Mouse (Mus musculus) cerebellum, adult 2 months (tissue): Measurements from ENCODE around the gene Ifrd2. TPM values are rescaled to one million over a fixed set of nuclear protein-coding genes. Genes with fewer than 3 reads are reported as not detected.

Experiments used
- DNase-seq, 2 experiments: peaks; one replicate each; pipeline ENCODE4 v3.0.0; 2021
- H3K27ac ChIP-seq: fragments of 200-500 bp; 2 replicates; pipeline ENCODE4 v1.5.1; 2012; ENCODE audit warnings: low read length, control low read depth, inconsistent platforms; ENCODE audit not compliant: insufficient read depth
- H3K27me3 ChIP-seq: fragments of 200-500 bp; 2 replicates; pipeline ENCODE4 v1.6.1; 2012; ENCODE audit warnings: inconsistent platforms, mild to moderate bottlenecking, low read length, moderate library complexity; ENCODE audit not compliant: control insufficient read depth, insufficient read depth
- H3K4me1 ChIP-seq: fragments of 200-500 bp; 2 replicates; pipeline ENCODE4 v1.6.1; 2011; ENCODE audit warnings: low read length; ENCODE audit not compliant: control insufficient read depth, insufficient read depth
- H3K4me3 ChIP-seq: fragments of 200-500 bp; replicated peaks from 2 replicates; pipeline ENCODE3; 2011; ENCODE audit warnings: mild to moderate bottlenecking, low read depth, low read length, control low read depth; ENCODE audit not compliant: insufficient read depth
- CTCF ChIP-seq: fragments of 200-500 bp; IDR thresholded peaks from 2 replicates; pipeline ENCODE4 v1.5.1; 2011; ENCODE audit warnings: low read depth, mild to moderate bottlenecking, control low read depth, low read length, moderate library complexity, borderline replicate concordance; ENCODE audit not compliant: insufficient read depth
- POLR2A ChIP-seq: fragments of 200-500 bp; IDR thresholded peaks from 2 replicates; pipeline ENCODE4 v1.6.1; 2011; ENCODE audit warnings: low read length, control low read depth, borderline replicate concordance; ENCODE audit not compliant: insufficient read depth
- WGBS: fragments of 180-500 bp; shearing (Covaris S2); methylation state at CpG from one replicate; pipeline ENCODE4 v1.1.7; 2018; 5-methylcytosine and 5-hydroxymethylcytosine counted together
- polyA plus RNA-seq: library from polyadenylated mRNA; depleted of rRNA; stranded (reverse); fragments of >200 nt; gene quantifications from 2 replicates; pipeline ENCODE4 v1.2.3, GENCODE M21; 2012

Ifrd2 gene
- polyA plus RNA-seq, 1 experiment = 20.2 TPM

DNA sequence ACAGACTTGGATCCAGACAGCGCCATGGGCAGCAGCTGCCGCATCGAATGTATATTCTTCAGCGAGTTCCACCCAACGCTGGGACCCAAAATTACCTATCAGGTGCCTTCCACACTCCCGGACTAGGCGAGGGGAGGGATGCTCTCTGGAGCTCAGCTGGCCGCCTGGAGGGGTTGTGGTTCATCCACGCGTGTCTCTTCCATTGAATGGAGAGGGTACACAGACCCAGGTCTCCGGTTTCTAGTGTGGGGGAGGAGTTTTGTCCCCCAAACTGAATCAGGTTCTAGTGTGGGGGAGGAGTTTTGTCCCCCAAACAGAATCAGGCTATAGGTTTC is 45.1 kb upstream of the Ifrd2 start:
- Histone ChIP-seq H3K27ac (peak overlapping the region; percentile 9; the same call in 1 of the 2 replicates), H3K4me1 (peaks cover 8% of the 10 kb centered on the region), H3K4me3 (peak overlapping the region; percentile 83), H3K27me3 (no peaks in the 10 kb centered on the region)
- DNase-seq = no peak
- TF ChIP-seq CTCF (no peak), POLR2A (no peak)
- 2% methylated on average over 11 of the region's 11 CpGs for WGBS

DNA sequence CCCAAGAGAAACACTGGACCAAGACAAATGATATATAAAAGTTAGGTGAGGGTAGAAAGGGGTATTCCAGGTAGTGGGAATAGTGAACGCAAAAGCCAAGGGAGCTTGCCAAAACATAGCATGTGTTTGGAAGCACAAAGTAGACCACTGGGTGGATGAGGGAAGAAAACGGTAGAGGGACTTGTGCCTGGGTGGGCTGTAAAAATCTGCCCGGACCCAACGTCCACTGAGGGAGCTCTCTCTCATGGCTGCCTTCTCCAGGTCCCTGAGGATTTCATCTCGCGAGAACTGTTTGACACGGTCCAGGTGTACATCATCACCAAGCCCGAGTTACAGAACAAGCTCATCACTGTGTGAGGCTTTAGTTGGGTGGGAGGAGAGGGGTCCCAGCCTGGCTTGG is 44.7 kb upstream of the Ifrd2 start:
- no peak for TF ChIP-seq CTCF
- no peak for TF ChIP-seq POLR2A
- Histone ChIP-seq H3K27ac (no peak overlapping the region), H3K27me3 (no peaks in the 10 kb centered on the region), H3K4me3 (peak overlapping the region; percentile 83), H3K4me1 (peaks cover 4% of the 10 kb centered on the region)
- 33% methylated on average over 8 of the region's 8 CpGs for WGBS
- DNase-seq = no peak

DNA sequence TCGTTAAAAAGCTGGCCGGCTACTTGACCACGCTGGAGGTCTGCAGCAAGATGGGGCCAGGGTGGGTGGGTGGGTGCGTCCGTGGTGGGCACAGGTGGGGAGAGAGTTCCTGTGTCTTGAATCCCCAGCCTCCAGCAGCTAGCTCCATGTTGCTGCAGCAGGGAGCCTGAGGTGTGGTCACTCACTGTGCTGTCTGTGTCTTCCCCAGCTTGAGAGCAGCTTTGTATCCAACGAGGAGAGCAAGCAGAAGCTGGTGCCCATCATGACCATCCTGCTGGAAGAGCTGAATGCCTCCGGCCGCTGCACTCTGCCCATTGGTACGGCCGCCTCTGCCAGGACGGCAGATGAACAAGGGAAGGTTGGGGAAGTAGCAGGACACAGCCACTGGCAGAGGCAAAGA is 44.1 kb upstream of the Ifrd2 start:
- H3K27me3 ChIP-seq = no peaks in the 10 kb centered on the region
- H3K27ac ChIP-seq = no peak overlapping the region
- no peak overlapping the region for H3K4me3 ChIP-seq
- TF ChIP-seq CTCF = no peak
- no peak for TF ChIP-seq POLR2A
- no peaks in the 10 kb centered on the region; the same call in none of the 2 replicates for H3K4me1 ChIP-seq
- 87% methylated on average over 11 of the region's 11 CpGs for WGBS
- DNase-seq = no peak

DNA sequence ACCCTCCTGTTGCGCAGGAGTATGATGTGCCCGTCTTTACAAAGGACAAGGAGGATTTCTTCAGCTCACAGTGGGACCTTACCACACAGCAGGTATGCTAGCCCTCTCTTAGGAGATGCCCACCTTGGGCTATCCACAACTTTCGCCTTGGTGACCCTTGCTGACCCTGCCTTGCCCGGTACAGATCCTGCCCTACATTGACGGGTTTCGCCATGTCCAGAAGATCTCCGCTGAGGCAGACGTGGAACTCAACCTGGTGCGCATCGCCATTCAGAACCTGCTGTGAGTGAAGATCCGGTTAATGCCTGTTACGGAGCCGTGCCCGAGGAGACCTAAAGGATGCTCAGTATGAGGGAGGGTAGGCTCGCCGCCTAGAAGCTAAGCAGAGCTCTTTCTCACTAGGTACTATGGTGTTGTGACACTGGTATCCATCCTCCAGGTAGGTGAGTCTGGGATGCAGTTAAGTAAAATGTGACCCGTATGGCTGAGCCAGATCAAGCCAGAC is 43.2 kb upstream of the Ifrd2 start:
- no peak overlapping the region for H3K27ac ChIP-seq

GRCm38 (mm10) chr9:107544729-107545128 is 42.7 kb upstream of the Ifrd2 start:
- no peak overlapping the region for H3K27ac ChIP-seq
- H3K4me1 ChIP-seq = no peaks in the 10 kb centered on the region; the same call in none of the 2 replicates
- DNase-seq = no peak
- 91% methylated on average over 12 of the region's 12 CpGs for WGBS
- no peak overlapping the region for H3K4me3 ChIP-seq
- no peak for TF ChIP-seq POLR2A
- TF ChIP-seq CTCF = no peak
- no peaks in the 10 kb centered on the region for H3K27me3 ChIP-seq

More for the DNA sequence above, 43.2 kb upstream of the Ifrd2 start:
- no peak for TF ChIP-seq CTCF
- no peak for TF ChIP-seq POLR2A
- 94% methylated on average over 17 of the region's 17 CpGs for WGBS
- DNase-seq = no peak
- H3K4me3 ChIP-seq = no peak overlapping the region
- no peaks in the 10 kb centered on the region; the same call in none of the 2 replicates for H3K4me1 ChIP-seq
- no peaks in the 10 kb centered on the region for H3K27me3 ChIP-seq

GRCm38 (mm10) chr9:107545199-107545598 is 42.2 kb upstream of the Ifrd2 start:
- 79% methylated on average over 10 of the region's 10 CpGs for WGBS
- Histone ChIP-seq H3K4me1 (no peaks in the 10 kb centered on the region; the same call in none of the 2 replicates), H3K27ac (no peak overlapping the region), H3K4me3 (no peak overlapping the region), H3K27me3 (no peaks in the 10 kb centered on the region)
- DNase-seq = no peak
- no peak for TF ChIP-seq CTCF
- no peak for TF ChIP-seq POLR2A

DNA sequence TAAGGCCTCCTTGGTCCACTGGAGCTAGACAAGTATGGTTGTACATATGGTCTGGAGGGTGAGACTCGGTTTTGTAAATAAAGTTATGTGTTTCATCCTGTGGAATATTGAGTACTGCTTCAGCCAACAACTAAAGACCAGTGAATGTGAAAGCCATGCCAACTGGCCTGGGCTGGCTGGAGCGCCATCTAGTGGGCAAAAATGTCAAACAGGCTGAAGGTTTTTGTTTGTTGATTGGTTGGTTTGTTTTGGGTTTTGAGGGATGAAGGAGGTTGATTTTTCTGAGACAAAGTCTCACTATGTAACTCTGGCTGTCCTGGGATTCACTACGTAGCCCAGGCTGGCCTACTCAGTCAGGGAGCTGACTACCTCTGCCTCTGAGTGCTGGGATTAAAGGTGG is 41.8 kb upstream of the Ifrd2 start:
- no peaks in the 10 kb centered on the region; the same call in none of the 2 replicates for H3K4me1 ChIP-seq
- no peak overlapping the region for H3K27ac ChIP-seq
- WGBS = 7% methylated on average over 3 of the region's 3 CpGs
- DNase-seq = peak; percentile 72 to 83
- TF ChIP-seq CTCF (peak; percentile 83), POLR2A (no peak)
- no peak overlapping the region for H3K4me3 ChIP-seq
- H3K27me3 ChIP-seq = no peaks in the 10 kb centered on the region

DNA sequence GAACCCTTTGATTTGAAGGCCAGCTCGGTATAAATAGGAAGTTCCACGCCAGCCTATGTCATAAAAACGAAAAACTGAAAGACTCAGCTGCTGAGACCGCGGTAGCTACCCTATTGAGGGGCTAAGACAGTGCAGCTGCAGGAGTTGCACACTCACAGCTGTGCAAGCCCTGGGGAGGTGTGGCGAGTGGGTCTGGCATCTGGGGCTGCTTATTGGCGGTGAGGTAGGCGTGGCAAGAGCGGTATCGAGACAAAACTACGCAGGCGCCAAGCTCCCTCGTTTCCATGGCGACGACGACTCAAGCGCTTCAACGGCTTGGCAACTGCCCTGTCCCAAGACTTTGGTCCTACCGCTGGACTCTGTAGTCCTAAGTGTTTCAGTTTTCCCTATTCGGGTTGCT is 40.4 kb upstream of the Ifrd2 start, which contains the start of gene Zmynd10:
Zmynd10 (plus strand) TSS at position 273 of the 400 bp plus-strand sequence.
- Histone ChIP-seq H3K27ac (no peak within 1 kb of the TSS), H3K4me1 (no peaks in the 10 kb centered on the region; the same call in none of the 2 replicates), H3K27me3 (no peaks in the 10 kb centered on the region), H3K4me3 (no peak within 1 kb of the TSS)
- DNase-seq = peak in 1 of 2 experiments; percentile 46
- WGBS = 14% methylated on average over 20 of the region's 20 CpGs
- TF ChIP-seq CTCF (no peak), POLR2A (no peak)
